Mouse (Mus musculus) E14TG2a.4 (cell line): ENCODE results near the gene Enpp7.

Experiments used
- CTCF ChIP-seq: conservative IDR thresholded peaks from 2 replicates; pipeline ENCODE4 v1.5.1; 2014; ENCODE audit warnings: low read length
- POU5F1 ChIP-seq: IDR thresholded peaks from 2 replicates; pipeline ENCODE4 v1.6.1; 2014; ENCODE audit warnings: low read length, borderline replicate concordance

GRCm38 (mm10) chr11:118939731-118940130, 48.3 kb upstream of the Enpp7 start:
- TF ChIP-seq CTCF = no peak
- TF ChIP-seq POU5F1 = no peak
